Mouse (Mus musculus) neural tube, embryonic 14.5 days (tissue): ENCODE data around the gene Nav3. TPM values are rescaled to one million over a fixed set of nuclear protein-coding genes. Genes with fewer than 3 reads are reported as not detected.

Experiments
- ATAC-seq: fragments of 200-750 bp; cut with Nextera tagmentation; 2 replicates; pipeline ENCODE4 v1.8.0; 2017; ENCODE audit warnings: low read depth, mild to moderate bottlenecking, moderate TSS enrichment, moderate library complexity
- H3K27ac ChIP-seq: fragments of 300-500 bp; sonication (generic); 2 replicates; pipeline ENCODE4 v1.5.1; 2014; ENCODE audit warnings: low read depth, mild to moderate bottlenecking, control low read depth, low read length, moderate library complexity, mixed read lengths
- H3K27me3 ChIP-seq: fragments of 300-500 bp; sonication (generic); 2 replicates; pipeline ENCODE4 v1.6.1; 2014; ENCODE audit warnings: low read length; ENCODE audit not compliant: control insufficient read depth, insufficient read depth
- H3K36me3 ChIP-seq: fragments of 300-500 bp; sonication (generic); 2 replicates; pipeline ENCODE4 v1.6.1; 2014; ENCODE audit warnings: low read length, mixed read lengths; ENCODE audit not compliant: control insufficient read depth, insufficient read depth
- H3K4me1 ChIP-seq: fragments of 300-500 bp; sonication (generic); 2 replicates; pipeline ENCODE4 v1.6.1; 2014; ENCODE audit warnings: low read length; ENCODE audit not compliant: control insufficient read depth, insufficient read depth
- H3K4me2 ChIP-seq: fragments of 300-500 bp; sonication (generic); 2 replicates; pipeline ENCODE4 v1.6.1; 2014; ENCODE audit warnings: mild to moderate bottlenecking, low read depth, low read length, control low read depth
- H3K4me3 ChIP-seq: fragments of 300-500 bp; sonication (generic); 2 replicates; pipeline ENCODE4 v1.5.1; 2014; ENCODE audit warnings: low read depth, low read length, control low read depth, mixed read lengths
- H3K9ac ChIP-seq: fragments of 300-500 bp; sonication (generic); replicated peaks from 2 replicates; pipeline ENCODE4 v1.6.1; 2014; ENCODE audit warnings: low read depth, mild to moderate bottlenecking, control low read depth, low read length, mixed read lengths
- H3K9me3 ChIP-seq: fragments of 300-500 bp; sonication (generic); 2 replicates; pipeline ENCODE4 v1.6.1; 2016; ENCODE audit warnings: low read length; ENCODE audit not compliant: control insufficient read depth
- WGBS: fragments of 180-500 bp; shearing (Covaris S2); extraction: QIAGEN DNeasy Blood & Tissue Kit; methylation state at CpG from one replicate; pipeline ENCODE4 v1.1.7; 2014; 5-methylcytosine and 5-hydroxymethylcytosine counted together
- polyA plus RNA-seq: library from polyadenylated mRNA; unstranded; fragments of >200 nt; fragmentation: Nextera tagmentation; extraction: Ambion mirVana; gene quantifications from 2 replicates; pipeline ENCODE4 v1.2.1, GENCODE M21; 2014

Gene Nav3
- polyA plus RNA-seq, 1 experiment from 2014 or later: 34.6 TPM

GRCm38 (mm10) chr10:109906413-109906785 lies 549.6 kb downstream of the Nav3 start:
- no peak for ATAC-seq
- WGBS: 79% methylated on average over 6 of the region's 6 CpGs

GRCm38 (mm10) chr10:109905649-109906412 lies 550.2 kb downstream of the Nav3 start:
- H3K9me3 ChIP-seq: no peaks in the 10 kb centered on the region
- H3K4me1 ChIP-seq: no peaks in the 10 kb centered on the region
- no peak for ATAC-seq
- no peaks in the 10 kb centered on the region for H3K27me3 ChIP-seq
- H3K4me3 ChIP-seq: no peak overlapping the region
- no peak overlapping the region for H3K9ac ChIP-seq
- no peaks in the 10 kb centered on the region for H3K36me3 ChIP-seq
- H3K27ac ChIP-seq: no peak overlapping the region
- H3K4me2 ChIP-seq: no peak overlapping the region
- 65% methylated on average over 9 of the region's 9 CpGs for WGBS

More at GRCm38 (mm10) chr10:109906413-109906785, 549.6 kb downstream of the Nav3 start:
- no peak overlapping the region for H3K27ac ChIP-seq
- H3K9ac ChIP-seq: no peak overlapping the region
- no peaks in the 10 kb centered on the region for H3K36me3 ChIP-seq
- no peak overlapping the region for H3K4me3 ChIP-seq
- no peaks in the 10 kb centered on the region for H3K4me1 ChIP-seq
- H3K4me2 ChIP-seq: no peak overlapping the region
- H3K27me3 ChIP-seq: no peaks in the 10 kb centered on the region
- no peaks in the 10 kb centered on the region for H3K9me3 ChIP-seq

GRCm38 (mm10) chr10:109904841-109905240 lies 551.2 kb downstream of the Nav3 start:
- no peak for ATAC-seq
- H3K27me3 ChIP-seq: no peaks in the 10 kb centered on the region
- H3K9ac ChIP-seq: no peak overlapping the region
- no peak overlapping the region for H3K4me3 ChIP-seq
- WGBS: 96% methylated on average over 1 of the region's 1 CpGs
- no peaks in the 10 kb centered on the region for H3K9me3 ChIP-seq
- no peaks in the 10 kb centered on the region for H3K36me3 ChIP-seq
- no peaks in the 10 kb centered on the region for H3K4me1 ChIP-seq
- no peak overlapping the region for H3K4me2 ChIP-seq
- H3K27ac ChIP-seq: no peak overlapping the region

DNA sequence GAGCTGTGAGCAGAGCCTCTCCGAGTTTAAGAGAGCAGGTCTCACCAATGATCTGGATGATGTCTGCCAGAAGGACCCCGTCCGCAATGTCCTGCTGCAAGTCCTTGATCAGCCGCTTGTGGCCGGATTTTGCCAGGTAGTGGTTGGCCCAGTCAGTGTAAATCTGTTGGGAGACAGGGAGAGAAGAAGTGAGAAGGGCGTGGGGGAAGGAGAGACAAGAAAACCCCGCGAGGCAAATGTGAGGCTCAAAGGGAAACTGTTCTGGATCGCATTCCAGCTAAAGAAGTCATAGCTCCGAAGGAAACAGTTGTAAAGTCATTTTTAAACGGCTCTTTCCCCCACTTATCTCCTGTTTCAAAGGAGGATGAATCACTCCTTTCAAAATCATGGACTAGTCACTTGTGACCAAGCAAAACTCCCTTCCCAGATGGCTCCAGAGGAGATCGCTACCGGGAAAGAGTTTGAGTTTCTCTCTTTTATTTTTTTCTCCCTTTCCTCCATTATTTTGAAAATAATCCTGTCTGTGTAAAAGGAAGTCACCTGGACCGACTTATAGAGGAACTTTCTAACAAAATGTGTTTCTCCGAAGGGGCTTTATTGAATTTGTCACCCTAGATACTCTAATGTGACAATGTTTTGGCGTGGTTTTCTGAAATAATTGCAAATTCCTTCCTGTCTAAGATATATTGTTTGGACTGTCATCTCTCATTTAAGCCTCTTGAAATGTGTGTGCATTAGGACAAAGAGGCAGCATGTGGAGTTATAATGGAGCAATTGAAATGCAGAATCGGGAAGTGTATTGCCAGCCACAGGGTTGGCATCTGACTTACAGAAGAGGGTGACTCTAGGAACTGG lies 552.1 kb downstream of the Nav3 start:
- 73% methylated on average over 17 of the region's 17 CpGs for WGBS
- Histone ChIP-seq H3K4me3 (no peak overlapping the region), H3K9me3 (no peaks in the 10 kb centered on the region), H3K4me1 (no peaks in the 10 kb centered on the region), H3K27ac (no peak overlapping the region), H3K4me2 (no peak overlapping the region), H3K9ac (no peak overlapping the region), H3K27me3 (no peaks in the 10 kb centered on the region), H3K36me3 (no peaks in the 10 kb centered on the region)
- no peak for ATAC-seq

GRCm38 (mm10) chr10:109903241-109903640 lies 552.8 kb downstream of the Nav3 start:
- Histone ChIP-seq H3K27ac (no peak overlapping the region), H3K4me1 (no peaks in the 10 kb centered on the region), H3K4me3 (no peak overlapping the region), H3K4me2 (no peak overlapping the region), H3K9me3 (no peaks in the 10 kb centered on the region), H3K36me3 (no peaks in the 10 kb centered on the region), H3K9ac (no peak overlapping the region), H3K27me3 (no peaks in the 10 kb centered on the region)
- WGBS: 86% methylated on average over 4 of the region's 4 CpGs
- ATAC-seq: no peak

DNA sequence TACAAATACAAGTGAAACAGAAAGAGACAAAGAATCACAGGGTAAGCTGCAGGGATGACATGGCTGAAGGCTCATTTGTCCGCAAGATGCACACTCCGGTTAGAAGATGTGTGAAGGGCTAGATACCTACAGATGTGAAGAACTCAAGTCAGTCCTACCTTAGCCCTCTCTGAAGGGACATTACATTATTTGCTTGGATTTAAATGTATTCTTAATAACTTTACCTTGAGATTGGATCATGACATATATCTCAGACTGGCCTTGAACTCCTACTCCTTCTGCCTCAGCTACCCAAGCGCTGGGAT lies 566.9 kb downstream of the Nav3 start:
- Histone ChIP-seq H3K36me3 (no peaks in the 10 kb centered on the region), H3K4me1 (peaks cover 5% of the 10 kb centered on the region; the same call in 1 of the 2 replicates), H3K27me3 (no peaks in the 10 kb centered on the region), H3K27ac (peak overlapping the region; percentile 61), H3K4me2 (no peak overlapping the region), H3K9me3 (no peaks in the 10 kb centered on the region), H3K4me3 (no peak overlapping the region), H3K9ac (no peak overlapping the region)
- WGBS: 57% methylated on average over 3 of the region's 3 CpGs
- ATAC-seq: peak; percentile 41

GRCm38 (mm10) chr10:109888355-109889170 lies 567.4 kb downstream of the Nav3 start:
- ATAC-seq: peak; percentile 90
- Histone ChIP-seq H3K4me3 (no peak overlapping the region), H3K4me2 (no peak overlapping the region), H3K9me3 (no peaks in the 10 kb centered on the region), H3K4me1 (peaks cover 5% of the 10 kb centered on the region; the same call in 1 of the 2 replicates), H3K9ac (no peak overlapping the region), H3K27ac (peak overlapping the region; percentile 61), H3K36me3 (no peaks in the 10 kb centered on the region), H3K27me3 (no peaks in the 10 kb centered on the region)
- WGBS: 45% methylated on average over 11 of the region's 11 CpGs

DNA sequence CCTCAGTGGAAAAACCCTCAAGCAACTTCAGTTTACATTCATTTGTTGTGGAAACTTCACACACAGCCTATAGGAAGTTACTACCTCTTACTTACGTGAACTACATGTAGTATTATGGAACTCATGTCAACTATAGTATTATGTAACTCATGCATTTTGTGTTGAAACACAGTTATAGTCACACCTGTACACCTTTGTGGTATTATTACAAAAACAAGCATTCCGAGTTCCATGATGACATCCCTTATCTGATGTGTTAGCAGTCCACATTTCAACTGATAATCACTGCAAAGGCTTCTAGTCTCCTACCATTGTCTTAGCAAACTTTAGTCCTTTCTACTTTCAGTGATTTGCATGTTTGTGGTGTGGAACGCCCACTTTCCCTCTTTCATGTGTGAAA lies 568.8 kb downstream of the Nav3 start:
- Histone ChIP-seq H3K27ac (no peak overlapping the region), H3K4me1 (peaks cover 5% of the 10 kb centered on the region; the same call in 1 of the 2 replicates), H3K9me3 (no peaks in the 10 kb centered on the region), H3K27me3 (no peaks in the 10 kb centered on the region), H3K9ac (no peak overlapping the region), H3K4me2 (no peak overlapping the region), H3K4me3 (no peak overlapping the region), H3K36me3 (no peaks in the 10 kb centered on the region)
- WGBS: 82% methylated on average over 3 of the region's 3 CpGs
- ATAC-seq: no peak
